Mouse (Mus musculus): ENCODE results near the gene Abhd18. TPM values are rescaled to one million over a fixed set of nuclear protein-coding genes. Genes with fewer than 3 reads are reported as not detected.
"Not testable (repeated sequence)": the region's sequence is repeated elsewhere in the genome, so short reads cannot be mapped to it uniquely, and the experiment has no call there.

Abhd18 gene
- 10.9 and 13.2 TPM in 2 replicates for total RNA-seq (2017)

DNA sequence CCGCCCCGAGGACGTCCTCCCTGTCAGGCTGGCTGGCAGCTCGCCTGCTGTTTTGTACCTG is at the start of gene Abhd18:
Gene Abhd18, plus strand, starts transcription at position 14 of the 61 bp plus-strand sequence.
- ATAC-seq (replicated peaks in 1 of 2; ENCODE audit: insufficient read depth in 1 of 2, low FRiP score in 2 of 2, low TSS enrichment in 1 of 2, low read depth in 1 of 2, poor library complexity in 2 of 2, severe bottlenecking in 2 of 2): not testable (repeated sequence)

DNA sequence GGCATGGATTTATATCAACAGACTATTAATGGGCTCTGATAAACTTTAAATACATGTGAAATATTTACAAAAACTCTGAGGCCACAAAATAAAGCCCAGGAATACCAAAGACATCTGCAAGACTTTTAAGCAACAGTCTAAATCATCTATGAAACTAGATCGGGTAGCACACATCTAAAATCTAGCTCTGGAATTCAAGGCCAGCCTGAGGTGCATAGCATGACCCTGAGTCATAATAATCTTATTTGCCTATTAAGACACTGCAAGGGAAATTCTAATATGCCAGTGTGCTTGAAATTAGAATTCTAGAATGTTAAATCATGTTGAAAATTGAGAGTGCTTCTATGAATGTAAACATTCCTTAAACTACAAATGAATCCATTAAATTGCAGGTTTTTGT is 48.7 kb upstream of the Abhd18 start:
- ATAC-seq (replicated peaks in 1 of 2; ENCODE audit: insufficient read depth in 1 of 2, low FRiP score in 2 of 2, low TSS enrichment in 1 of 2, low read depth in 1 of 2, poor library complexity in 2 of 2, severe bottlenecking in 2 of 2): no peak

DNA sequence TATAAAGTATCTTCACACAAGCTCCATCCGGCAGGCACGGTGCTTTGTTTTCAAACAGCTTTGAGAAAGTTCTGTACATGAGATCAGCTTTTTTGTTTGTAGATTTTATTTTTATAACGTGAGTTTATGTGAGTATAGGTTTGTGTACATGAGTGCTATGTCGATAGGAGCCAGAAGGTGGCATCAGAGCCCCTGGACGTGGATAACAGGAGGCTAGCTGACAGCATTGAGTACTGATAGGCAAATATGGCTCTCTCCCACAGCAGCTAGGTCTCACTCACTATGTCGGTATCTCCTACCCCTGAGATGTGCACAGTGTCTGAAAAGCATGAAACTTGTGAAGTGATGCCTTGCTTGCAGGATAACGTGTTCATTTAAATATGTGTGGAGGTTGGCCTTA is 48.3 kb upstream of the Abhd18 start:
- peak; percentile 46 to 59 for ATAC-seq (replicated peaks in 1 of 2; ENCODE audit: insufficient read depth in 1 of 2, low FRiP score in 2 of 2, low TSS enrichment in 1 of 2, low read depth in 1 of 2, poor library complexity in 2 of 2, severe bottlenecking in 2 of 2)

DNA sequence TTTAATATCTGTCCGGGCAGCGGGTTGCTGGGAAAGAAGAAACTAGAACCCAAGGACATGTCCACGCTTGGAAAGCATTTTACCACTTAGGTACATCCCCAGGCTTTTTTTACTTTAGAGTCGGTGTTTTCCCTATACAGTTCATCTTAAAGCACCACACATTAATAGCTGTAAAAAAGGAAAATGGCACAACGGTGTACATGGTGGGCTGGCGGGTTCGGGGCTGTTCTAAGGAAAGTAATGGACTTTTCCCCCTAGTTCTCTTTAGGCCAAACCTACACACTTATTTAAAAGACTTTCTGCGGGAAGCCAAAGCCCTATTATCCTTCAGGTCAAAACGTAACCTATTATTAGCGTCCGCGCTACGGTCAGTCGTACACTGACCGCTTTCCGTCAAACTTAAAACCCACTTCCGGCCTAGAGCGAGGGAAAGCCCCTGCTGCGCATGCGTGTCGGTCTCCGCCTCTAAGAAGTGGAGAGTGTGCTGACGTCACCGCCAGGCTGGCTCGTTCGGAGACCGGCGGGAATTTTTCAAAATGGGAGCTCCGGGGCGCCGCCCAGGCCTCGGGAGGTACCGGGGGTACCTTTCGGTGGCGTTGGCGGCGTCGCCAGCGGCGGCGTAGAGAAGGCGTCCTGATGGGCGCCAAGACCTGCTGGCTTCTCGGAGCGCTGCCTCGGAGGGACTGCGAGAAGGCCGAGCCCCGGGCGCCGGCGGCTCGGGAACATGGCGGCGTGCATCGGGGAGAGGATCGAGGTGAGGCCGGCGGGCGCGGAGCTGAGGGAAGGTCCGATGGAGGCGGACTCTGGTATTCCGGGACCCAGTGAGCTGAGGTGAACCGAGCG is 47.0 kb upstream of the Abhd18 start, which contains the start of gene Plk4:
Gene Plk4, plus strand, starts transcription at position 490 of the 843 bp plus-strand sequence.
- ATAC-seq (replicated peaks in 1 of 2; ENCODE audit: insufficient read depth in 1 of 2, low FRiP score in 2 of 2, low TSS enrichment in 1 of 2, low read depth in 1 of 2, poor library complexity in 2 of 2, severe bottlenecking in 2 of 2): peak; percentile 86 to 91

DNA sequence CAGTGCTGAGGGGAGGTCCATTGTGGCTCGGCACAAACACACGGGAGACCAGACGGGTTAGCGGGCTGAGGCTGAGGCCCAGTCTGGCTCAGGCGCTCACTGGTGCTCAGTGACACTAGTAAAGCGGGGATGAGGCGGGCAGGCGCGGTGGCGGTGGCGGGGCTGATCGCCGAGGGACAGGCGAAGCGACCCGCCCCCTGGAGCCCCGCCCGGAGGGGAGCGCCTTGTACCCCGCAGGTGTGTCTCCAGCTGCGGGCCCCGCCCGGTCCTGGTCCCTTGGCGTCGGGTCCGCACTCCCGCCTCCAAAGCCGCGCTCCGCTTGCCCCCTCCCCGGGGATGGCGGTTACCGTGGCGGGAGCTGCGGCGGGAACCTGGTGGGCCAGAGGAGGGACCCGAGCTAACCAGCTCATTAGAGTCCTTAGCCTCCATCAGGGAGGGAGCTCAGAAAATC is 46.4 kb upstream of the Abhd18 start:
- ATAC-seq (replicated peaks in 1 of 2; ENCODE audit: insufficient read depth in 1 of 2, low FRiP score in 2 of 2, low TSS enrichment in 1 of 2, low read depth in 1 of 2, poor library complexity in 2 of 2, severe bottlenecking in 2 of 2): peak in 1 of 2 experiments; percentile 27; a peak in 3 of 4 replicates

- no peak for ATAC-seq (replicated peaks in 1 of 2; ENCODE audit: insufficient read depth in 1 of 2, low FRiP score in 2 of 2, low TSS enrichment in 1 of 2, low read depth in 1 of 2, poor library complexity in 2 of 2, severe bottlenecking in 2 of 2)
Observed at GRCm38 (mm10) chr3:40806871-40807270, 39.9 kb upstream of the Abhd18 start.

- ATAC-seq (replicated peaks in 1 of 2; ENCODE audit: insufficient read depth in 1 of 2, low FRiP score in 2 of 2, low TSS enrichment in 1 of 2, low read depth in 1 of 2, poor library complexity in 2 of 2, severe bottlenecking in 2 of 2): no peak
Observed at GRCm38 (mm10) chr3:40808686-40809085, 38.1 kb upstream of the Abhd18 start.

DNA sequence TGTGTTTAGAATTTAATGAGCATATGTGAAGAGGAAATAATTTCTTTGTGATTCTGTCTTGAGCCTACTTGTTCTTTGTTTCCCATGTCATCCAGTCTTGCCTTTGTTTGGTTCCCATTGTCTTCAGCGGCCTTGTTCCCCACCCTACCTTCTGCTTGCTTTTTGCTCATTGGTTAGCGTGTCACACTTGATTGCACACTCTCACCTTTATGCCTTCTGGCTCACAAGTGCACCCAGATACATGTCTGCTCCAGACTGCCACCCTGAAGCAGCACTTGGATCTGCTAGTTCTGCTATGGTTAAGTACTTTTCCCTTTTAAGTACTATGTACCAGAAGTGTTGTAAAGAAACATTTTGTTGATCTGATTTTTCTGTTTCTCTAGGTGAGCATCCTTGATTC is 36.9 kb upstream of the Abhd18 start:
- ATAC-seq (replicated peaks in 1 of 2; ENCODE audit: insufficient read depth in 1 of 2, low FRiP score in 2 of 2, low TSS enrichment in 1 of 2, low read depth in 1 of 2, poor library complexity in 2 of 2, severe bottlenecking in 2 of 2): no peak

GRCm38 (mm10) chr3:40813275-40813674 is 33.5 kb upstream of the Abhd18 start:
- no peak for ATAC-seq (replicated peaks in 1 of 2; ENCODE audit: insufficient read depth in 1 of 2, low FRiP score in 2 of 2, low TSS enrichment in 1 of 2, low read depth in 1 of 2, poor library complexity in 2 of 2, severe bottlenecking in 2 of 2)

DNA sequence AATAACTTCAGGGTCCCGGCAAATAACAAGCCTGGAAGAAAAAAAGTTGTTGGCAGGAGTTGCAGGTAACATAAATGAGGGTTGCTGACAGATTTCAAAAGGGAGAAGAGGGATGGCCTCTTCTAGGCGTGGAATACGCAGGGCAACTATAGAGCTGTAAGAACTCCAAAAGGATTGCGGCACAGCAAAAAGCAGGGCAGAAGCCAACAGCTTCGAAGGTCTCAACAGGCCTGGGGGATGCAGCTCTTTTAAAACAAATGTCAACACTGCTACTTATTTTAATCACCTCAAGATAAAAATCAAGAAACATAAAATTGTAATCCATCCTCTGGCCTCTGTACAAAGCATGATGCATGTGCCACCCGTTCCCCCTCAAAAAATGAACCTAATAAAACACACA is 1.2 kb upstream of the Abhd18 start:
- not testable (repeated sequence) for ATAC-seq (replicated peaks in 1 of 2; ENCODE audit: insufficient read depth in 1 of 2, low FRiP score in 2 of 2, low TSS enrichment in 1 of 2, low read depth in 1 of 2, poor library complexity in 2 of 2, severe bottlenecking in 2 of 2)

DNA sequence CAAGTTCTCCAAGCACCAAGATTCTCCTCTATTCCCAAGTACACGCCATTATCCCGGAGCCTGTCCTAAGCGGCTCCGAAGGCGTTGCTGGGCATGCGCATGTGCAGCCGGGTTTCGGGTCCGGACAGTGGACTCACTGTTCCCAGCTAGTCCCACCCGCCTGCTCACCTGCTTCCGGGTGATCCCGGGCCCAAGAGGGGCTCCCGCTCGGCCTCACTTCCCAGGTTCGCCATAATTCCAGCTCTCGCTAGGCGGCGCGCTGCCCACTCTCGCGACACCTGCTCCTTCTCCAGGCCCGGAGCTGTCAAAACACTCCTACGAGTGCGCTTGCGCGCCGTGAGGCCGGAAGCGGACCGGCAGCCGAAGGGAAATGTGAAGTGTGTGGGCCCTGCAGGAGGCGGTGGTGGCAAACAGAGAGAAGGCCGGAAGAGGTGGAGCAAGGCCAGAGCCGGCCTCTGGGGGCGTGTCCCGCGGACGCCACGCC is 255 bp upstream of the Abhd18 start, which contains the start of gene Mfsd8:
Gene Mfsd8, minus strand, starts transcription at position 414 of the 484 bp plus-strand sequence.
- peak; percentile 95 to 96 for ATAC-seq (replicated peaks in 1 of 2; ENCODE audit: insufficient read depth in 1 of 2, low FRiP score in 2 of 2, low TSS enrichment in 1 of 2, low read depth in 1 of 2, poor library complexity in 2 of 2, severe bottlenecking in 2 of 2)

DNA sequence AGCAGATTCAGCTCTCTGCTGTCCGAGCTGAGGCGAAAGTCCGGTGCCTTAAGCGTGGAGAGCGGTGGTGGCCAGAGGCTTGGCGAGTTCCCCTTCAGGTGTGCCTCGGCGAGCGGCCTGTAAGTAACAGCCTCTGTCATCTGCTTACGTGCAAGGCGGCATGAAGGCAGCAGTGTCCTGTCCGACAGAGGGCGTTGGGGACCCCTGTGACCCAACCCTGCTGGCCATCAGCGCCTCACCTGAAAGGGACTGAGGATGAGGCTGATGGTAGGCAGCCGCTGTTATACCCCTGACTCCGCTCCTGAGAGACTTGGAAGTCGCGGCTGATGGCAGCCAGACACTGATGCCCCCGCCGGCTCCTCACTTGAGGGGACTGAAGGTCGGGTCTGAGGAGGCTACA is 248 bp downstream of the Abhd18 start:
- peak; percentile 29 to 68 for ATAC-seq (replicated peaks in 1 of 2; ENCODE audit: insufficient read depth in 1 of 2, low FRiP score in 2 of 2, low TSS enrichment in 1 of 2, low read depth in 1 of 2, poor library complexity in 2 of 2, severe bottlenecking in 2 of 2)

GRCm38 (mm10) chr3:40847936-40848335 is 1.2 kb downstream of the Abhd18 start:
- not testable (repeated sequence) for ATAC-seq (replicated peaks in 1 of 2; ENCODE audit: insufficient read depth in 1 of 2, low FRiP score in 2 of 2, low TSS enrichment in 1 of 2, low read depth in 1 of 2, poor library complexity in 2 of 2, severe bottlenecking in 2 of 2)

DNA sequence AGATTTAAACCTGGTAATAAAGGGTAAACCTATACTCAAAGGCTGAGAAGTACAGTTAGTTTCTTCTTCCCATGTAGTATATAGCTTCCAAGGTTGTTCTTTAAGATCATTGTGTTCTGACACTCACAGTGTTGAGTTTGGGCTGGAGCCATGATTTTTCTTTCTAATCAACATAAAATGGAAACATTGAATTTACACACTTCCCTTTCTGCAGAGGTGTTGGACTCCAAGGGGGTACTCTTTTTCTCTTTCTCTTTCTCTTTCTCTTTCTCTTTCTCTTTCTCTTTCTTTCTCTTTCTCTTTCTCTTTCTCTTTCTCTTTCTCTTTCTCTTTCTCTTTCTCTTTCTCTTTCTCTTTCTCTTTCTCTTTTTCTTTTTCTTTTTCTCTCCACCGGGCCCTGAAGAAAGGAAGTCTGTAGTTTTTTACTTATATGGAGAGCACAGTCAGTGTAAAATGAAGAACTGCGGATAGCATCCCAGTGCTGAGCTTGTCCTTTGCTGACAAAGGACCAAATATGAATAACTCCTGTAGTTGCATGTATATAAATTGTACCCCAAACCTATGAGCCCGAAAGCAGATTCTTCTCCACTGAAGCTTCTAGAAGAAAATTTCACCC is 6.5 kb downstream of the Abhd18 start:
- not testable (repeated sequence) for ATAC-seq (replicated peaks in 1 of 2; ENCODE audit: insufficient read depth in 1 of 2, low FRiP score in 2 of 2, low TSS enrichment in 1 of 2, low read depth in 1 of 2, poor library complexity in 2 of 2, severe bottlenecking in 2 of 2)

GRCm38 (mm10) chr3:40893816-40894258 is 47.1 kb downstream of the Abhd18 start:
- peak; percentile 97 to 98 for ATAC-seq (replicated peaks in 1 of 2; ENCODE audit: insufficient read depth in 1 of 2, low FRiP score in 2 of 2, low TSS enrichment in 1 of 2, low read depth in 1 of 2, poor library complexity in 2 of 2, severe bottlenecking in 2 of 2)

DNA sequence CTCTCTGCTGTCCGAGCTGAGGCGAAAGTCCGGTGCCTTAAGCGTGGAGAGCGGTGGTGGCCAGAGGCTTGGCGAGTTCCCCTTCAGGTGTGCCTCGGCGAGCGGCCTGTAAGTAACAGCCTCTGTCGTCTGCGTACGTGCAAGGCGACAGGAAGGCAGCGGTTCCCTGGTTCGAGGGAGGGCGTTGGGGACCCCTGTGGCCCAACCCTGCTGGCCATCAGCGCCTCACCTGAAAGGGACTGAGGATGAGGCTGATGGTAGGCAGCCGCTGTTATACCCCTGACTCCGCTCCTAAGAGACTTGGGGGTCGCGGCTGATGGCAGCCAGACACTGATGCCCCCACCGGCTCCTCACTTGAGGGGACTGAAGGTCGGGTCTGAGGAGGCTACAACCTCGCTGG is 47.6 kb downstream of the Abhd18 start:
- ATAC-seq (replicated peaks in 1 of 2; ENCODE audit: insufficient read depth in 1 of 2, low FRiP score in 2 of 2, low TSS enrichment in 1 of 2, low read depth in 1 of 2, poor library complexity in 2 of 2, severe bottlenecking in 2 of 2): peak; percentile 25 to 69; a peak in 3 of 4 replicates

- not testable (repeated sequence) for ATAC-seq (replicated peaks in 1 of 2; ENCODE audit: insufficient read depth in 1 of 2, low FRiP score in 2 of 2, low TSS enrichment in 1 of 2, low read depth in 1 of 2, poor library complexity in 2 of 2, severe bottlenecking in 2 of 2)
Observed at GRCm38 (mm10) chr3:40902443-40902842, 55.7 kb downstream of the Abhd18 start, which contains the start of gene 1700034I23Rik. Gene 1700034I23Rik, minus strand, starts transcription at chr3:40902543.

DNA sequence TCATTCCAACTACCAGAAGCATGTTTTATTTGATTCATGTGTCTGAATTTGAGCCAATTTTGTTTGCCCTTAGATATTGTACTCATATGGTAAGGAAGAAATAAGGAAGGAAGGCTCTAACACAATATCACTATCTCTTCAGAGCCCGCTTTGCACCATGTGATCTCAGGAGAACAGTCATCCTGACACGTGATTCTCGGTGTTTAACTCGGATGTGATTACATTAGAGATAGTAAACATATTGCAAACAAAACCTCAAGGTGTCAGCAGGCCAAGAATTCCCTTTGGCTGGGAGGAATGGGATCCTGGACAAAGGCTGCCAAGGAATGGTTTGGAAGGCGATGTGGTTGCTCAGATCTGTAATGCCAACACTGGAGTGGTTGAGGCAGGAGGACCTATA is 91.4 kb downstream of the Abhd18 start:
- no peak for ATAC-seq (replicated peaks in 1 of 2; ENCODE audit: insufficient read depth in 1 of 2, low FRiP score in 2 of 2, low TSS enrichment in 1 of 2, low read depth in 1 of 2, poor library complexity in 2 of 2, severe bottlenecking in 2 of 2)

DNA sequence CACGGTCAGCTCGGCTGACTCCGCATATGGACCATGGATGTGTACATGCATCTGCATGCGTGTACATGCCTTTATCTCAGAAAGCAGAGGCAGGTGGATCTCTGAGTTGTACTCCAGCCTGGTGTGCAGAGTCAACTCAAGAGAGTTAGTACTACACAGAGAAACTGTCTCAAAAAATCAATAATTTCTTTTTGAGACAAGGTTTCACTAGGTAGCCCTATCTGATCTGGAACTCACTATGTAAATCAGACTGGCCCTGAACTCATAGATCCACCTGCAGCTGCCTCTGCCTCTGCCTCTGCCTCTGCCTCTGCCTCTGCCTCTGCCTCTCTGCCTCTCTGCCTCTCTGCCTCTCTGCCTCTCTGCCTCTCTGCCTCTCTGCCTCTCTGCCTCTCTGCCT is 91.8 kb downstream of the Abhd18 start:
- no peak for ATAC-seq (replicated peaks in 1 of 2; ENCODE audit: insufficient read depth in 1 of 2, low FRiP score in 2 of 2, low TSS enrichment in 1 of 2, low read depth in 1 of 2, poor library complexity in 2 of 2, severe bottlenecking in 2 of 2)
